Mouse (Mus musculus) heart, embryonic 11.5 days (tissue): ENCODE measurements around the gene Teddm1a. TPM values are rescaled to one million over a fixed set of nuclear protein-coding genes. Genes with fewer than 3 reads are reported as not detected.
"Not testable (repeated sequence)": the region's sequence is repeated elsewhere in the genome, so short reads cannot be mapped to it uniquely, and the experiment has no call there.

Source experiments
- ATAC-seq: fragments of 200-750 bp; cut with Nextera tagmentation; replicated peaks from 2 replicates; pipeline ENCODE4 v1.8.0; 2017; ENCODE audit warnings: moderate library complexity; ENCODE audit not compliant: insufficient number of reproducible peaks, low FRiP score, low TSS enrichment
- H3K27ac ChIP-seq: fragments of 300-500 bp; sonication (generic); 2 replicates; pipeline ENCODE4 v1.5.1; 2014; ENCODE audit warnings: mild to moderate bottlenecking, low read depth, low read length
- H3K27me3 ChIP-seq: fragments of 300-500 bp; sonication (generic); 2 replicates; pipeline ENCODE4 v1.6.1; 2014; ENCODE audit warnings: mild to moderate bottlenecking, low read length, mixed read lengths; ENCODE audit not compliant: control insufficient read depth, insufficient read depth
- H3K36me3 ChIP-seq: fragments of 300-500 bp; sonication (generic); 2 replicates; pipeline ENCODE4 v1.6.1; 2014; ENCODE audit warnings: mild to moderate bottlenecking, low read length, moderate library complexity, mixed read lengths; ENCODE audit not compliant: control insufficient read depth, insufficient read depth
- H3K4me1 ChIP-seq: fragments of 300-500 bp; sonication (generic); 2 replicates; pipeline ENCODE4 v1.6.1; 2014; ENCODE audit warnings: low read length; ENCODE audit not compliant: control insufficient read depth, insufficient read depth
- H3K4me2 ChIP-seq: fragments of 300-500 bp; sonication (generic); 2 replicates; pipeline ENCODE4 v1.6.1; 2014; ENCODE audit warnings: mild to moderate bottlenecking, moderate library complexity
- H3K4me3 ChIP-seq: fragments of 300-500 bp; sonication (generic); 2 replicates; pipeline ENCODE4 v1.5.1; 2014; ENCODE audit warnings: low read depth, low read length
- H3K9ac ChIP-seq: fragments of 300-500 bp; sonication (generic); 2 replicates; pipeline ENCODE4 v1.6.1; 2014; ENCODE audit warnings: mild to moderate bottlenecking, low read depth, low read length, moderate library complexity
- H3K9me3 ChIP-seq: fragments of 300-500 bp; sonication (generic); replicated peaks from 2 replicates; pipeline ENCODE4 v1.6.1; 2016; ENCODE audit warnings: low read length; ENCODE audit not compliant: control insufficient read depth
- WGBS: fragments of 180-500 bp; shearing (Covaris S2); extraction: QIAGEN DNeasy Blood & Tissue Kit; methylation state at CpG from one replicate; pipeline ENCODE4 v1.1.7; 2014; ENCODE audit not compliant: insufficient replicate concordance; 5-methylcytosine and 5-hydroxymethylcytosine counted together
- polyA plus RNA-seq: library from polyadenylated mRNA; unstranded; fragments of >200 nt; fragmentation: Nextera tagmentation; extraction: Ambion mirVana; gene quantifications from 2 replicates; pipeline ENCODE4 v1.2.1, GENCODE M21; 2014

Gene Teddm1a
- polyA plus RNA-seq = not detected in 2 replicates

DNA sequence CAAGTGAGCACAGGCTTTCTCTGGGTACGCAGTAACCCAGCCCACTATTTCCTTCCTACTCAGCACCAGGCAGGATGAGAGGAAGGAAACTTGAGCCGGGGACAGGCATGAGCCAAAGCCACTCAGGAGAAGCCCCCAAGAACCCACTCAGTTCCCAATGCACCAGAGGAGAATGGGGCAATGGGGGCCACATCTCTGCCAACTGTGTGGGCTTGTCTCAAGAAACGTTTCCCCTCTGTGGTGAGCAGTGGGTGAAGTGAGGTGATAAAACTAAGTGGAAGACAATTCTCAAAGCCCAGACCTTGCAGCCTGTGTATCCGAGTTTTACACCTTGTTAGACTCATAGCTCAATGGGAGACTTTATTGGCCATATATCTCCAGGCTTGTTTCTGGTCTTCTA, at the start of gene Teddm1a:
TSS of gene Teddm1a (plus strand) at position 301 of the 400 bp plus-strand sequence.
- no peak within 1 kb of the TSS for H3K4me2 ChIP-seq
- H3K9me3 ChIP-seq = no peaks in the 10 kb centered on the region
- H3K36me3 ChIP-seq = no peaks in the 10 kb centered on the region
- WGBS = 43% methylated on average over 4 of the region's 4 CpGs
- H3K4me1 ChIP-seq = no peaks in the 10 kb centered on the region
- H3K27ac ChIP-seq = no peak within 1 kb of the TSS
- no peak within 1 kb of the TSS for H3K4me3 ChIP-seq
- ATAC-seq = no peak
- H3K9ac ChIP-seq = no peak within 1 kb of the TSS
- no peaks in the 10 kb centered on the region for H3K27me3 ChIP-seq

DNA sequence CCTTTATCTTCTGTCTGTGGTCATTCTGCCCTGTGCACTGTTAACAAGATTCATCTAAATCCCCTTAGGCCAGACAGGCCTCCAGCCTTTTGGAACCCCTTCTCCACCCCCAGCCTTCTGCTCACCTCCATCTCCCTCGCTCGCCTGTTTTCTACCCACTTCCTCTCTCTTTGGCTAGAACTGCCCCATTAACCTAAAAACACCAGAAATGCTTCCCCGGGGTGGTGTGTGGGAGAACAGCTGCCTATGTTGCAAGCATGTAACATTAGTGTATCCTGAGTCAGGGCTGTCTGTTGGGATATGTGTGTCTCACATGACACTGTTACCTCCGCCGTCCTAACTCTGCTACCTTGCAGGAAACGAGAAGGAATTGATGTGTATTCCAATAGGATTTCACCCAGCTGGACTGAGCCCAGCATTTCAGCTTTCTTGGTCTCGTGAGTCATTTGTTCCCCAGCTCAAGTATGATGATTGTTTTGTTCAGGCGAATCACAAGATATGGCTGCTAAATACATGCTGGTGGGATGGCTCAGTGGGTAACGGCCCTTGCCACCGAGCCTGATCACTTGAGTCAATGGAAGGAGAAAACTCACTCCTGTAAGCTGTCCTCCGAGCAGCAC, 49.3 kb upstream of the Teddm1a start:
- Histone ChIP-seq H3K4me1 (no peaks in the 10 kb centered on the region), H3K9me3 (no peaks in the 10 kb centered on the region), H3K4me3 (no peak overlapping the region), H3K36me3 (no peaks in the 10 kb centered on the region), H3K4me2 (no peak overlapping the region), H3K27ac (no peak overlapping the region), H3K27me3 (no peaks in the 10 kb centered on the region), H3K9ac (no peak overlapping the region)
- 81% methylated on average over 11 of the region's 11 CpGs for WGBS
- ATAC-seq = no peak

DNA sequence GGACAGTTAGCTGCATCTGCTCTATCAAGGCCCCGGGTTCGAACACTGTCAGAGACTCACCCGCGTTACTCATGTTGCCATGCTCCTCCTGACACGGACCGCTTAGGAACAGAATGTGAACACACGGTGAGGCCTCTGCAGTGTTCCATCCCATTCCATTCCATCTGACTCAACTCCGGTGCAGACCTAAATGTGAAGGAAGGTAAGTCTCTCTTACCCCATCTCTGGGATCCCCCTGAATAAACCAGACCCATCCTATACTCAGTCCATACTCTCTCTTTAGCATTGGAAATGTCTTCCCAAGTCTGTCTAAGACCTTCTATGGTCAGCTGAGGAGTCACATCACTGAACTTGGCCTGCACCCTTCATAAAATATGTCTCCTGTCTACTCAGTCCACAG, 47.5 kb upstream of the Teddm1a start, which contains the start of gene Rgsl1:
TSS of gene Rgsl1 (minus strand) at position 101 of the 400 bp plus-strand sequence.
- ATAC-seq = no peak

GRCm38 (mm10) chr1:153846420-153846819, 45.1 kb upstream of the Teddm1a start:
- 81% methylated on average over 7 of the region's 7 CpGs for WGBS
- Histone ChIP-seq H3K9ac (no peak overlapping the region), H3K27ac (no peak overlapping the region), H3K27me3 (no peaks in the 10 kb centered on the region), H3K4me1 (no peaks in the 10 kb centered on the region), H3K4me2 (no peak overlapping the region), H3K4me3 (no peak overlapping the region), H3K36me3 (no peaks in the 10 kb centered on the region), H3K9me3 (no peaks in the 10 kb centered on the region)
- ATAC-seq = no peak

More for the DNA sequence above, 47.5 kb upstream of the Teddm1a start, which contains the start of gene Rgsl1:
- Histone ChIP-seq H3K4me2 (no peak within 1 kb of the TSS), H3K9ac (no peak within 1 kb of the TSS), H3K4me1 (no peaks in the 10 kb centered on the region), H3K36me3 (no peaks in the 10 kb centered on the region), H3K9me3 (no peaks in the 10 kb centered on the region), H3K27me3 (no peaks in the 10 kb centered on the region), H3K4me3 (no peak within 1 kb of the TSS), H3K27ac (no peak within 1 kb of the TSS)
- WGBS = 93% methylated on average over 8 of the region's 8 CpGs

DNA sequence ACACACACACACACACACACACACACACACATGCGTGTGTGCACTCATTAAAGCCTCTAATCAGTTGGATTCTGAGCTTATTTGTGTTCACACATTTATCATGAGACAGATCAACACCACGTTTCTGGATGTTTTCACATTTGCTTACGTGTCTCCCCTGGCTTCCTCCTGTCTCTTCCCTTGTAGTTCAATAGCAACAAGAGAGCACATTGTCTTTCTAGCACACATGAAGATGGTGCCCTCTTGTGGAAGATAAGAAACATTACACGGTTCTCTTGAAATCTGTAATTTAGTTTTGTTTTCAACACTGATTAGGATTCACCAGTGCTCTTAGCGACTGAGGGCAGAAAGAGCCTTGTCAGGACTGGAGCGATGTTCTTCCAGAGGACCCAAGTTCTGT, 44.7 kb upstream of the Teddm1a start:
- H3K27ac ChIP-seq = no peak overlapping the region
- H3K4me1 ChIP-seq = no peaks in the 10 kb centered on the region
- H3K9me3 ChIP-seq = no peaks in the 10 kb centered on the region
- WGBS = 24% methylated on average over 6 of the region's 6 CpGs
- no peak overlapping the region for H3K4me2 ChIP-seq
- ATAC-seq = no peak
- H3K36me3 ChIP-seq = no peaks in the 10 kb centered on the region
- H3K9ac ChIP-seq = no peak overlapping the region
- H3K4me3 ChIP-seq = no peak overlapping the region
- no peaks in the 10 kb centered on the region for H3K27me3 ChIP-seq

DNA sequence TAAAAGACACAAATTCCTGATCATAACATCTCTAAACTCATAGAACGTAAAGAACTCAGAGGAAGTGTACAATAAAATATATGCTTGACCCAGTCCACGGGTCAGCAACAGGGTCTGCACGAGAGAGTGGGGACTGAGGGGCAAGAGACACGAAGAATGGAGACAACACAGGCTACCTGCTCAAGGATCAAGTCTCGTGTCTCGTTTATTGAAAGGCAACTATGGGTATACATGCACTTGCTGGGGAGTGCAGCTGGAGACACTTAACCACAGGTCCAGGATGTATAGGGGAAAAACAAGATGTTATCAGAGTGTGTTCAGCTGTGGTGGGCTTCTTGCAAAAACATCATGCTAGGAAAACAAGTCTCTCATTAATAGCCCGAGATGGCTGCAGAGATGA, 38.8 kb upstream of the Teddm1a start:
- 73% methylated on average over 7 of the region's 7 CpGs for WGBS

DNA sequence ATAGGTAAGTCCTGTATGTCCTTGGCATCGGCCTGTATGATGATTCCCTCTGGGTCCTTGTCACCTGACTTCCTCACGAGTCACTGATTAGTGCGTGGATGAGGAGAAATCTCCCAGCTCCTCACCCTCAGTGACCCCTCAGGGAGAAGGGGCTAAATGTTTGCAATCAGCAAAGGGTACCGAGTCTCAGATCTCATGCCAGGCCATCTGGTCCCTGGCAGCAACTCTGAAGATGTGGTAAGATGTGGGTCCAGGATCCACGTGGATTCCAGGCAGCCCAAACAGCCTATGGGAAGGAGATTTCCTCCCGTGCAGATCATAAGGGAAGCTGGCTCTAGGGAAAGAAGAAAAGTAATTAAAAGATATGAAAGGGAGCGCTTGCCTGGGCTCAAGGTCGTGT, 35.6 kb upstream of the Teddm1a start:
- ATAC-seq = no peak
- Histone ChIP-seq H3K9ac (no peak overlapping the region), H3K36me3 (no peaks in the 10 kb centered on the region), H3K4me2 (no peak overlapping the region), H3K9me3 (no peaks in the 10 kb centered on the region), H3K4me3 (no peak overlapping the region), H3K27me3 (no peaks in the 10 kb centered on the region), H3K27ac (no peak overlapping the region), H3K4me1 (no peaks in the 10 kb centered on the region)
- WGBS = 73% methylated on average over 8 of the region's 8 CpGs

More for the DNA sequence above, 38.8 kb upstream of the Teddm1a start:
- not testable (repeated sequence) for H3K4me3 ChIP-seq, H3K4me2 ChIP-seq, H3K27me3 ChIP-seq, H3K4me1 ChIP-seq, H3K9ac ChIP-seq, H3K9me3 ChIP-seq, ATAC-seq, H3K27ac ChIP-seq, H3K36me3 ChIP-seq

DNA sequence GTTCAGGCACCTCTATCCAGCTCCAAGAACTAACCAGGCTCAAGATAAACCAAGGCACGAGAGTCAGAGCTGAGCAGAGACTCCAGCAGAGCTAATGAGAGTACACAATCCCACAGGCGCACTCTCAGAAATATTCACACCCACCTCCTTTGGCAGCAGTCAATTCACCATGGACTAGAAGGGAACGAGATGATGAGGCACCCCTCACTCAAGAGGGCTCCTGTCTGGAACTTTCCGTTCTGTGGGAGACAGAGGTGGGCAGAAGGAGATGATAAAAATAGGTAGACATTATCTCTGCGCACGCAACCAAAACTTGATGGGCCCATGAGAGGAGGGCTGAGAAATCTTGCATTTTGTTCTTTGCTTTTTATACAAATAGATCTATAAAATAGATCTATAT, 17.5 kb upstream of the Teddm1a start, which contains the start of gene Teddm1b:
TSS of gene Teddm1b (plus strand) at position 301 of the 400 bp plus-strand sequence.
- H3K27me3 ChIP-seq = no peaks in the 10 kb centered on the region
- H3K4me2 ChIP-seq = no peak within 1 kb of the TSS
- no peak within 1 kb of the TSS for H3K9ac ChIP-seq
- H3K4me3 ChIP-seq = no peak within 1 kb of the TSS
- no peaks in the 10 kb centered on the region for H3K9me3 ChIP-seq
- no peaks in the 10 kb centered on the region for H3K36me3 ChIP-seq
- no peak for ATAC-seq
- no peaks in the 10 kb centered on the region for H3K4me1 ChIP-seq
- 78% methylated on average over 6 of the region's 6 CpGs for WGBS
- H3K27ac ChIP-seq = no peak within 1 kb of the TSS

DNA sequence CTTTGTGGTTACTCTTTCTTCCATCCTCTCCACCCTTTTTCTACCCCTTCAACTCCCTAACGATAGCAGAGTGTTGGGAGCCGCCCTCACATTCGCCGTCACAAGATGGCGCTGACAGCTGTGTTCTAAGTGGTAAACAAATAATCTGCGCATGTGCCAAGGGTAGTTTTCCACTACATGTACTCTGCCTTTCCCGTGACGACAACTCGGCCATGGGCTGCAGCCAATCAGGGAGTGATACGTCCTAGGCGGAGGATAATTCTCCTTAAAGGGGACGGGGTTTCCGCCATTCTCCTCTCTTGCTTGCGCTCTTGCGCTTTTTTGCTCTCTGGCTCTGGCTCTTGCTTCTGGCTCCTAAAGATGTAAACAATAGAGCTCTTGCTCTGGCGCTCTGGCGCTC, 11.2 kb upstream of the Teddm1a start:
- not testable (repeated sequence) for ATAC-seq, H3K9ac ChIP-seq, H3K27ac ChIP-seq, H3K4me3 ChIP-seq, H3K9me3 ChIP-seq, H3K27me3 ChIP-seq, H3K4me2 ChIP-seq, H3K4me1 ChIP-seq, H3K36me3 ChIP-seq
- 96% methylated on average over 17 of the region's 17 CpGs for WGBS
